Mouse (Mus musculus): ENCODE measurements around the gene Prpsap1.

DNA sequence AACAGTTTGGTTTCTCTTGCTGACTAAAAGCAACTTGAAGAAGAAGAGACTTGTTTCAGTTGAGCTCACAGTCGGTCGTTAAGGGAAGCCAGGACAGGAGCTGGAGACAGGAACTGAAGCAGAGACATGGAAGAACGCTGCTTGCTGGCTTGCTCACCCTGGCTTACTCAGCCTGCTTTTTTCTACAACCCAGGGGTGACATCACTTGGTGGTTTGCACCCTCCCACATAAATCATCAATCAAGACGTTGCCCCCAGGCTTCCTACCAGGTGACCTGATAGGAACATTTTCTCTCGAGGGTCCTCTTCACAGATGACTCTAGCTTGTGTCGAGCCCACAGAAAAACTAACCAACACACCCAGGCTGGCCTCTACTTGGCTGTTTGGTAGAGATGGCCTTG lies 70.8 kb downstream of the Prpsap1 start:
- TF ChIP-seq POLR2A (IDR thresholded peaks at IDR 0.05; ENCODE audit: low read depth, low read length): no peak
- no peak for TF ChIP-seq CTCF (IDR thresholded peaks at IDR 0.05; ENCODE audit: borderline replicate concordance, insufficient read depth, low read length)

All from embryonic fibroblast, embryonic 13.5 days (primary cell).